Mouse (Mus musculus) hindbrain, embryonic 14.5 days (tissue): ENCODE results near the gene Sipa1l3. TPM values are rescaled to one million over a fixed set of nuclear protein-coding genes. Genes with fewer than 3 reads are reported as not detected.

Experiments used
- ATAC-seq: fragments of 200-750 bp; cut with Nextera tagmentation; 2 replicates; pipeline ENCODE4 v1.8.0; 2017; ENCODE audit warnings: moderate number of reproducible peaks, mild to moderate bottlenecking, moderate TSS enrichment, moderate library complexity; ENCODE audit not compliant: low FRiP score
- DNase-seq: peaks from one replicate; pipeline ENCODE4 v3.0.0-alpha.2; 2015; ENCODE audit warnings: low spot score
- H3K27ac ChIP-seq: fragments of 300-500 bp; sonication (generic); 2 replicates; pipeline ENCODE4 v1.5.1; 2014; ENCODE audit warnings: mild to moderate bottlenecking, moderate library complexity
- H3K27me3 ChIP-seq: fragments of 300-500 bp; sonication (generic); 2 replicates; pipeline ENCODE4 v1.6.1; 2014; ENCODE audit warnings: mild to moderate bottlenecking, low read length, mixed read lengths; ENCODE audit not compliant: control insufficient read depth, insufficient read depth
- H3K36me3 ChIP-seq: fragments of 300-500 bp; sonication (generic); replicated peaks from 2 replicates; pipeline ENCODE4 v1.6.1; 2014; ENCODE audit not compliant: control insufficient read depth, insufficient read depth
- H3K4me1 ChIP-seq: fragments of 300-500 bp; sonication (generic); replicated peaks from 2 replicates; pipeline ENCODE4 v1.6.1; 2014; ENCODE audit warnings: antibody characterized with exemption, low read length, mixed read lengths; ENCODE audit not compliant: control insufficient read depth, insufficient read depth
- H3K4me2 ChIP-seq: fragments of 300-500 bp; sonication (generic); replicated peaks from 2 replicates; pipeline ENCODE4 v1.6.1; 2014; ENCODE audit warnings: mild to moderate bottlenecking, moderate library complexity
- H3K4me3 ChIP-seq: fragments of 300-500 bp; sonication (generic); replicated peaks from 2 replicates; pipeline ENCODE4 v1.5.1; 2014; ENCODE audit warnings: mild to moderate bottlenecking, low read length
- H3K9ac ChIP-seq: fragments of 300-500 bp; sonication (generic); 2 replicates; pipeline ENCODE4 v1.6.1; 2014
- H3K9me3 ChIP-seq: fragments of 300-500 bp; sonication (generic); 2 replicates; pipeline ENCODE4 v1.6.1; 2016; ENCODE audit warnings: low read length; ENCODE audit not compliant: control insufficient read depth
- WGBS: fragments of 180-500 bp; shearing (Covaris S2); extraction: QIAGEN DNeasy Blood & Tissue Kit; methylation state at CpG from one replicate; pipeline ENCODE4 v1.1.7; 2014; 5-methylcytosine and 5-hydroxymethylcytosine counted together
- polyA plus RNA-seq: library from polyadenylated mRNA; unstranded; fragments of >200 nt; fragmentation: Nextera tagmentation; extraction: Ambion mirVana; gene quantifications from 2 replicates; pipeline ENCODE4 v1.2.1, GENCODE M21; 2014

Gene Sipa1l3
- polyA plus RNA-seq, 1 experiment from 2014 or later = 21.4 TPM

DNA sequence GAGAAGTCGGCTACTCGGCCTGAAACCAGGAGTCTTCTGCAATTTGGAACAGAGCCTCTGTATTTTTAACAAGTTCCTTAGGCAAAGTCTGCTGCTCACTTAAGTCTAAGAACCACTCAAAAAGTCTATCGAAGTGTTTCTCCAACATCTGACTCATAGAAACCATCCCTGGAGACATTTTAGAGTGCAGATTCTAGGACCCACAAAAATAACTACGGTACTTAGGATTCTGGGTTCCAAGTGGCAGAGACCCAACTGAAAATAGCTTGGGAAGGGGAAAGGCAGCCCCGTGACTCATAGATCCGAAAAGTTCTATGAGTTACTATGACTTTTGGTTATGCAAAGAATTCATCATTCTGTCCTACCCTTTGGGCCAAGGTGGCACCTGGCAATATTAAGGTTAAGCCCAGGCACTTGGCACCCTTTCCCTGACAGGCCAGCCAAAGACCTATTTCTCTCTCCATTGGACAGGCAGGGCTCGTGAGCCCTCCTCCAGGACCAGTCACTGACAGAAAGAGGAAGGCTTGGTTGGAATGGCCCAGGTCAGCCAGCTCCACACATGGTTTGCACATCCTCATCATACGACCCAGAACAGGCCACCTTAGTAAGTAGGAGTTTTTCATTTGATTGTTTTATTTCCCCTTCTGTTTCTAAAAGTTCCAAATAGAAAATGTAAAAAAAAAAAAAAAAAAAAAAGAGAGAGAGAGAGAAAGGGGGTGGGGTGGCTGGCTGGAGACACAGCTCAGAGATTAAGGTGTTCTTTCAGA is 27.6 kb downstream of the Sipa1l3 start:
- Histone ChIP-seq H3K4me2 (no peak overlapping the region), H3K9ac (no peak overlapping the region), H3K9me3 (no peaks in the 10 kb centered on the region), H3K4me1 (peaks cover 3% of the 10 kb centered on the region; the same call in 1 of the 2 replicates), H3K27me3 (no peaks in the 10 kb centered on the region), H3K27ac (no peak overlapping the region), H3K36me3 (no peaks in the 10 kb centered on the region), H3K4me3 (no peak overlapping the region)
- WGBS = 83% methylated on average over 8 of the region's 8 CpGs
- DNase-seq (no peak), ATAC-seq (no peak)

DNA sequence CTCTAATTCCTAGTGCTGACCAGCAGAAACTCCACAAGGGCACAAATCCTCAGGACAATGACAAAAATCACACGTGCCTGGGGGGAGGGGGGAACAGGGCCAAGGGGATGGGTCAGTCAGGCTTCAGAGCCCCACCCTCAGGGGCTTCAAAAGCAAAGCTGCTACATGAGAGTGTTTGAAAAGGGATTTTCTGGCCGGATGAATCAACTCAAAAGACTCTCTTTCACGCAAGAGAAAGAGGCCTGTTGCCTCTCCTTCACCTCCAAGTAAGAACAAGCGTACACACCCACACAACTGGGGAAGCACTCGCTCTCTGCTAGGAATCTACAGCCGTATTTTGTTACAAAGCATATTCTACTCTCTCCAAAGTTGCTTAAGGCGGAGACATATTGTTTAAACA is 28.6 kb downstream of the Sipa1l3 start:
- Histone ChIP-seq H3K4me3 (no peak overlapping the region), H3K27me3 (no peaks in the 10 kb centered on the region), H3K4me1 (no peaks in the 10 kb centered on the region; the same call in 1 of the 2 replicates), H3K36me3 (no peaks in the 10 kb centered on the region), H3K9ac (no peak overlapping the region), H3K9me3 (no peaks in the 10 kb centered on the region), H3K27ac (no peak overlapping the region), H3K4me2 (no peak overlapping the region)
- 11% methylated on average over 7 of the region's 7 CpGs for WGBS
- no peak for DNase-seq
- ATAC-seq = no peak

DNA sequence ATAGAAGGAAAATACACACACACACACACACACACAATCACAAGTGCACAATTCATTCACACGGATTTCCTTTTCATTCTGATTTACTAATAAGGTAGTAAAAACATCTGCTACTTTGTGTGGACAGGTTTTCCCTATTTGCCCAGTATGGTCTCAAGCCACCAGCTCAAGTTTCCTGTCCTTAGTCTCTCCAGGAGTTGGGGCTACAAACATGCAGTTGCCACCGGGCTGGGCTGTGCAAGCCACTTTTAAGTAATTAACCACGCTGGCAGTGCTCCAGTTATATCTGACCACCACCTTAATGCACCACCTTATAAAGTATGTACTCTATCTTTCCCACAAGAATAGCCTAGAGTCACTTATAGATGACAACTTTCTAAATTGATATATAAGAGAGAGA is 29.1 kb downstream of the Sipa1l3 start:
- Histone ChIP-seq H3K36me3 (no peaks in the 10 kb centered on the region), H3K4me3 (no peak overlapping the region), H3K9me3 (no peaks in the 10 kb centered on the region), H3K4me2 (no peak overlapping the region), H3K27ac (no peak overlapping the region), H3K9ac (no peak overlapping the region), H3K27me3 (no peaks in the 10 kb centered on the region), H3K4me1 (no peaks in the 10 kb centered on the region; the same call in 1 of the 2 replicates)
- ATAC-seq = no peak
- no peak for DNase-seq
- WGBS = 19% methylated on average over 3 of the region's 3 CpGs

DNA sequence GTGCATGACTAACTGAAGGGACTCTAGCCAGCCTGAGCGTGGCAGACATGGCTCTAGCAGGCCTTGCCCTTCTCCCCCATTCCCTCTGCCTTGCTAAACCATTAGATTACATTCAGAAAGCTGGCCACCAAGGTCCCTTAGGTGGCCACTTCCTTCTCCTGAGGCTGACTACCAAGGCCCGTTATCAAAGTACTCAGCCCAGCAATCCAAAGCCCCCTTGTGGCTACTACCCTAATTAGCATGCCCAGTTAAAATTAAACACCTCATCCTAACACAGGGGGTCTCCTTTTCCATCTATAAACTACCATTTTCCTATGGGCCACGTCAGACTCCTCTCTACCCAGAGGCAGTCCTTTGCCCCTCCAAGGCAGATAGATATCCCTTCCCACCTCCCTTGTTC is 31.7 kb downstream of the Sipa1l3 start:
- Histone ChIP-seq H3K4me3 (no peak overlapping the region), H3K27me3 (no peaks in the 10 kb centered on the region), H3K9me3 (no peaks in the 10 kb centered on the region), H3K9ac (no peak overlapping the region), H3K4me1 (peaks cover 6% of the 10 kb centered on the region; the same call in 1 of the 2 replicates), H3K27ac (no peak overlapping the region), H3K4me2 (no peak overlapping the region), H3K36me3 (no peaks in the 10 kb centered on the region)
- WGBS = 81% methylated on average over 3 of the region's 3 CpGs
- DNase-seq (no peak), ATAC-seq (no peak)

DNA sequence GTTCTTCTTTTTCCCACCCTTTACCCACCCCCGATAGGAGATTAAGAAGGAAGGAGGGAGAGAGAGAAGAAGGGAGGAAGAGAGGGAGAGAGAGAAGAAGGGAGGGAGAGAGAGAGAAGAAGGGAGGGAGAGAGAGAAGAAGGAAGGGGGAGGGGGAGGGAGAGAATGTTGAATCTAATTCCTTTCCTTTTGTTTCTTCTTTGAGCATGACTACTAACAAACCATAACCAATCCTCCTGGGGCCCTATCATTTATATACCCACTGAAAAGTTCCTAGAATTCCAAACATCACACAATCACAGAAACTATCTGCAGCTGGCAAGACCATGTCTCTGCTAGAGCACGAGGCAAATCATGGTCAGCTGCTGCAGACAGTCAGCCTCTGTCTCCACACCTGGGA is 32.7 kb downstream of the Sipa1l3 start:
- DNase-seq (no peak), ATAC-seq (no peak)
- WGBS = 67% methylated on average over 2 of the region's 2 CpGs
- H3K4me3 ChIP-seq = no peak overlapping the region
- H3K4me2 ChIP-seq = no peak overlapping the region
- no peaks in the 10 kb centered on the region for H3K36me3 ChIP-seq
- H3K9me3 ChIP-seq = no peaks in the 10 kb centered on the region
- peaks cover 15% of the 10 kb centered on the region for H3K4me1 ChIP-seq
- no peak overlapping the region for H3K27ac ChIP-seq
- H3K27me3 ChIP-seq = no peaks in the 10 kb centered on the region
- no peak overlapping the region for H3K9ac ChIP-seq

DNA sequence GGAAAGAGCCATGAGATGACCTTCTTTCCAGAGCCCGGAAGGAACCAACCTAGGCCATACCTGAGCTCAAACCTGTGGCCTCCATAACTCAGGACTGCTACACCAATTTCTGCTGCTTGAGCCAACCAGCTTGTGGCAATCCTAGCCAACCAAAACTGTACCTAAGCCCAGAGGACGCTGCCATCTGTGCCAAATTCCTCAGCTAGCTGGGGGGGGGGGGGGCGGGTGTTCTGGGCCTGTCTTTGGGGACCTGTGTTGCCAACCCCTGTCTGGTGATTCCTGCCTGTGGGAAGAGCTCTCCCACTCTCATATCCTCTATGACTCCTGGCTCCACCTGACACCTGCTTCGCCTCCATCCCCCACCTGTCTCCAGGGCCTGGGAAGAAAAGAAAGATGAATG is 34.9 kb downstream of the Sipa1l3 start:
- Histone ChIP-seq H3K27me3 (no peaks in the 10 kb centered on the region), H3K4me1 (peaks cover 22% of the 10 kb centered on the region), H3K4me3 (no peak overlapping the region), H3K27ac (peak overlapping the region; percentile 28; the same call in 1 of the 2 replicates), H3K9me3 (no peaks in the 10 kb centered on the region), H3K9ac (no peak overlapping the region), H3K36me3 (no peaks in the 10 kb centered on the region), H3K4me2 (no peak overlapping the region)
- ATAC-seq (no peak), DNase-seq (no peak)
- WGBS = 76% methylated on average over 4 of the region's 4 CpGs

DNA sequence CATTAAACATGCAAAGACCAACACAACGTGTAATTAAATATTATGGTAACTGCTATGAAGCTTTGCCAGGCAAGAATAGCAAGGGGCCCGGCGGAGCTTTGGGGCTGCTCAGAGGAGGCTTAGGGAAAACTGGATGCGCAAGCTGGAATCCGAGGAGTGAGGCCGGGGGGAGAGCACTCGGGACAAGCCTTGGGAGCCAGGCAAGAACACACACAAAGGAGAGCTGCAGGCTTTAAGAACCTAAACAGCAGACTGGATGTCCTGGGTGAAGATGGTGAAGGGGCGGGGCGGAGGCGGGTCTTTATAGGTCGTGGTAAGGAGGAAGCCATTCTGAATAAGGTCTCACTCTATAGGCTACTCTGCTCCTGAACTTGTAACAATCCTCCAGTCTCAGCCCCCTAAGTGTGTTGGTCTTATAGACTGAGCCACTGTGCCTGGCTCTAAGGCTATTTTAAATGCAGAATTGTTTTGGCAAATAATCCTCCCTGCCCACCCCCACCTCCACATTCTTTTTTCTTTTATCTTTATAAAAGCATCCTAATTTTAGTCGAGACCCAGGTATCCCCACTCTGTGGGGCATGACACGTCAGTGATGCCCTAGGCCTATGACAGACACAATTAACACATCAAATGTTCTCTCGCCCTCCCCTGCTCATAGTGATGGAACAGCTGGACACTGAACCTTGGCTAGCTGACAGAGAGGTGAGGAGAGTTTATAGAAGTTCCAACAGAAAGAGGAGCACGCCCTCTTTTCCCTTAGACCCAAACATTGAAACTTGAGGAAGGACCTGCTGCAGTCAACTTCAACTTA is 36.9 kb downstream of the Sipa1l3 start:
- H3K27me3 ChIP-seq = no peaks in the 10 kb centered on the region
- DNase-seq = no peak
- H3K9ac ChIP-seq = 0 out of 2 replicates have a peak overlapping the region, but pooled peaks have one; percentile 0
- no peak overlapping the region for H3K4me3 ChIP-seq
- H3K36me3 ChIP-seq = no peaks in the 10 kb centered on the region
- 39% methylated on average over 15 of the region's 15 CpGs for whole genome bisulfite sequencing
- H3K4me1 ChIP-seq = peaks cover 22% of the 10 kb centered on the region
- no peak overlapping the region; the same call in 1 of the 2 replicates for H3K4me2 ChIP-seq
- 0 out of 2 replicates have a peak overlapping the region, but pooled peaks have one; percentile 10 for H3K27ac ChIP-seq
- no peak for ATAC-seq
- H3K9me3 ChIP-seq = no peaks in the 10 kb centered on the region

GRCm38 (mm10) chr7:29480590-29481344 is 37.7 kb downstream of the Sipa1l3 start:
- no peaks in the 10 kb centered on the region for H3K36me3 ChIP-seq
- ATAC-seq (no peak), DNase-seq (no peak)
- H3K9me3 ChIP-seq = no peaks in the 10 kb centered on the region
- no peaks in the 10 kb centered on the region for H3K27me3 ChIP-seq
- no peak overlapping the region; the same call in 1 of the 2 replicates for H3K4me2 ChIP-seq
- peaks cover 22% of the 10 kb centered on the region for H3K4me1 ChIP-seq
- H3K9ac ChIP-seq = 0 out of 2 replicates have a peak overlapping the region, but pooled peaks have one; percentile 0
- WGBS = 72% methylated on average over 16 of the region's 16 CpGs
- H3K27ac ChIP-seq = peak overlapping the region; percentile 14; the same call in 1 of the 2 replicates
- no peak overlapping the region for H3K4me3 ChIP-seq

GRCm38 (mm10) chr7:29480183-29480582 is 38.3 kb downstream of the Sipa1l3 start:
- ATAC-seq (no peak), DNase-seq (no peak)
- no peaks in the 10 kb centered on the region for H3K36me3 ChIP-seq
- no peak overlapping the region for H3K4me3 ChIP-seq
- H3K27ac ChIP-seq = peak overlapping the region; percentile 14; the same call in 1 of the 2 replicates
- H3K4me2 ChIP-seq = no peak overlapping the region
- peaks cover 22% of the 10 kb centered on the region for H3K4me1 ChIP-seq
- H3K9me3 ChIP-seq = no peaks in the 10 kb centered on the region
- 78% methylated on average over 4 of the region's 4 CpGs for WGBS
- no peak overlapping the region for H3K9ac ChIP-seq
- no peaks in the 10 kb centered on the region for H3K27me3 ChIP-seq
